Mouse (Mus musculus) hindbrain, embryonic 16.5 days (tissue): ENCODE data around the gene Pitpnm3. TPM values are rescaled to one million over a fixed set of nuclear protein-coding genes. Genes with fewer than 3 reads are reported as not detected.
A peak's percentile ranks its signal among the peaks of the same experiment; 100 is the strongest.

Source experiments
- ATAC-seq: fragments of 200-750 bp; cut with Nextera tagmentation; 2 replicates; pipeline ENCODE4 v1.8.0; 2017; ENCODE audit warnings: moderate TSS enrichment, moderate library complexity
- H3K27ac ChIP-seq: fragments of 300-500 bp; sonication (generic); 2 replicates; pipeline ENCODE4 v1.5.1; 2014; ENCODE audit warnings: low read depth, mild to moderate bottlenecking, control low read depth, low read length, moderate library complexity
- H3K27me3 ChIP-seq: fragments of 300-500 bp; sonication (generic); replicated peaks from 2 replicates; pipeline ENCODE4 v1.6.1; 2014; ENCODE audit warnings: low read length; ENCODE audit not compliant: control insufficient read depth, insufficient read depth
- H3K36me3 ChIP-seq: fragments of 300-500 bp; sonication (generic); 2 replicates; pipeline ENCODE4 v1.6.1; 2014; ENCODE audit warnings: mild to moderate bottlenecking, low read length, moderate library complexity, mixed read lengths; ENCODE audit not compliant: control insufficient read depth, insufficient read depth
- H3K4me1 ChIP-seq: fragments of 300-500 bp; sonication (generic); 2 replicates; pipeline ENCODE4 v1.6.1; 2014; ENCODE audit warnings: low read depth, low read length; ENCODE audit not compliant: control insufficient read depth, insufficient read depth
- H3K4me2 ChIP-seq: fragments of 300-500 bp; sonication (generic); 2 replicates; pipeline ENCODE4 v1.6.1; 2014; ENCODE audit warnings: mild to moderate bottlenecking, low read length, control low read depth, moderate library complexity
- H3K4me3 ChIP-seq: fragments of 300-500 bp; sonication (generic); 2 replicates; pipeline ENCODE4 v1.5.1; 2014; ENCODE audit warnings: mild to moderate bottlenecking, low read length, control low read depth, moderate library complexity
- H3K9ac ChIP-seq: fragments of 300-500 bp; sonication (generic); 2 replicates; pipeline ENCODE4 v1.6.1; 2014; ENCODE audit warnings: low read depth, mild to moderate bottlenecking, control low read depth, low read length, moderate library complexity
- H3K9me3 ChIP-seq: fragments of 300-500 bp; sonication (generic); 2 replicates; pipeline ENCODE4 v1.6.1; 2014; ENCODE audit warnings: mild to moderate bottlenecking, low read length, moderate library complexity; ENCODE audit not compliant: control insufficient read depth
- WGBS: fragments of 180-500 bp; shearing (Covaris S2); extraction: QIAGEN DNeasy Blood & Tissue Kit; methylation state at CpG from one replicate; pipeline ENCODE4 v1.1.7; 2014; 5-methylcytosine and 5-hydroxymethylcytosine counted together
- polyA plus RNA-seq: library from polyadenylated mRNA; unstranded; fragments of >200 nt; fragmentation: Nextera tagmentation; extraction: Ambion mirVana; gene quantifications from 2 replicates; pipeline ENCODE4 v1.2.1, GENCODE M21; 2015

Gene Pitpnm3
- polyA plus RNA-seq, 1 experiment from 2014 or later = 5.8 TPM

GRCm38 (mm10) chr11:72113296-72113695 lies 22.3 kb downstream of the Pitpnm3 start:
- Histone ChIP-seq H3K9ac (no peak overlapping the region), H3K9me3 (no peaks in the 10 kb centered on the region), H3K4me1 (no peaks in the 10 kb centered on the region), H3K4me2 (no peak overlapping the region), H3K27ac (no peak overlapping the region), H3K27me3 (no peaks in the 10 kb centered on the region), H3K36me3 (no peaks in the 10 kb centered on the region), H3K4me3 (no peak overlapping the region)
- ATAC-seq = no peak
- 58% methylated on average over 4 of the region's 4 CpGs for WGBS

DNA sequence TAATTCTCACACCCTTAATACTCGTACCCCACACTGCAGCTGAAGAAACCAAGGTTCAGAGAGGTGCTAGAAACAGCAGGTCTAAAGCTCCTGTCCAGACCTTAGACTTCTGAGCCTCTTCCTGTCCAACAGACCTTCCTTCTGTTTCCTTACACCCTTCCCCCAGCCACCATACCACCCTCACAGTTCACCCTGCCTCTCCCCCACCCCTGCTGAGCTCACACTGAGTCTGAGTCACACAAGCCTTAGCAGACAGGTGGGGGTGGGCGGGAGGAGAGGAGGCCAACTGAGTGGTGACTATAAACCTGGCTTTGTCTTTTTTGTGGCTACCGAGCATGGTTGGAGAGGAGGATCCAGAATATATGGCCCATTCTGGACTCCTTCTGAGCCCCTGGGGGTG lies 24.9 kb downstream of the Pitpnm3 start:
- Histone ChIP-seq H3K4me3 (no peak overlapping the region), H3K27me3 (no peaks in the 10 kb centered on the region), H3K36me3 (no peaks in the 10 kb centered on the region), H3K9me3 (no peaks in the 10 kb centered on the region), H3K4me1 (no peaks in the 10 kb centered on the region), H3K9ac (no peak overlapping the region), H3K27ac (no peak overlapping the region), H3K4me2 (no peak overlapping the region)
- 57% methylated on average over 3 of the region's 3 CpGs for WGBS
- no peak for ATAC-seq

DNA sequence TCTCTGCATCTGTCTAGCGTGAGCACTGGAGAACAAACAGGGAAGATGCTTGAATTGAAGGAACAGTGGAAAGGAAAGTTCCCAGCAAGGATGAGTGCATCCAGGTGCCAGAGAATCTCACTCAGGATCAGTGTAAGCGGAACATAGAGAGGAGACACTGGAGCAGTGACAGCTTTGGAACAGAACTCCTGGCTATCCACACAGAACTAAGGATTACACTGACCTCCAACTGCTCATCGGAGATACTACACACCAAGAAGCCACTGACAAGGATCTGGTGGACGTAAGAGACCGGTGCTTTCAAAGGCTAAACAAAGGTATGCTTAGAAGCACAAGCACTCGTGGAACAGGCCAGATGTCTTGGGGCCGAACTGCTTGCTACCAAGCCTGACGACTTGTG lies 31.4 kb downstream of the Pitpnm3 start:
- 66% methylated on average over 8 of the region's 8 CpGs for WGBS
- H3K9ac ChIP-seq = no peak overlapping the region
- no peak overlapping the region for H3K4me3 ChIP-seq

DNA sequence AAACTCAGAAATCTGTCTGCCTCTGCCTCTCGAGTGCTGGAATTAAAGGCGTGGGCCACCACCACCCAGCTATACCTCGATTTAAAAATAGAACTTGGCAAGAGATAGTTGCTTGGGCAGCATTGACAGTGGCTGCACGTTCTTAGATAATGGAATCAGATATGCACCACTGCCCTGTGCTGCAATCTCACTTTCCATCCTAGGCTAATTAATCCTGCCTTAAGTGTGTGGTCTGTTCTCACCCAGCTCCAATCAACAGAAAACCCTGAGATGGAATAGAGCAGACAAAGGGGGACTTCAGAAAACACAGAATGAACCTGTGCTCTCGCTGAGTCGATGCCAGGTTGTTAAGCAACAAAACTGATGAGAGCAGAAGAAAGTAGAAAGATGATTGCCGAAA lies 32.0 kb downstream of the Pitpnm3 start:
- H3K4me1 ChIP-seq = peaks cover 3% of the 10 kb centered on the region

More for the DNA sequence above, 31.4 kb downstream of the Pitpnm3 start:
- Histone ChIP-seq H3K9me3 (no peaks in the 10 kb centered on the region), H3K27ac (peak overlapping the region; percentile 55), H3K27me3 (no peaks in the 10 kb centered on the region), H3K36me3 (no peaks in the 10 kb centered on the region), H3K4me2 (no peak overlapping the region), H3K4me1 (peaks cover 3% of the 10 kb centered on the region)
- no peak for ATAC-seq

GRCm38 (mm10) chr11:72100996-72101395 lies 34.6 kb downstream of the Pitpnm3 start:
- Histone ChIP-seq H3K9me3 (no peaks in the 10 kb centered on the region), H3K36me3 (no peaks in the 10 kb centered on the region), H3K4me3 (no peak overlapping the region), H3K4me1 (peaks cover 3% of the 10 kb centered on the region), H3K9ac (no peak overlapping the region), H3K4me2 (no peak overlapping the region), H3K27me3 (no peaks in the 10 kb centered on the region), H3K27ac (no peak overlapping the region)
- 87% methylated on average over 4 of the region's 4 CpGs for WGBS
- no peak for ATAC-seq

More for the DNA sequence above, 32.0 kb downstream of the Pitpnm3 start:
- ATAC-seq = peak; percentile 80
- H3K36me3 ChIP-seq = no peaks in the 10 kb centered on the region
- no peaks in the 10 kb centered on the region for H3K27me3 ChIP-seq
- H3K4me2 ChIP-seq = no peak overlapping the region
- H3K9ac ChIP-seq = no peak overlapping the region
- peak overlapping the region; percentile 12; the same call in 1 of the 2 replicates for H3K27ac ChIP-seq
- 42% methylated on average over 7 of the region's 7 CpGs for WGBS
- no peaks in the 10 kb centered on the region for H3K9me3 ChIP-seq
- H3K4me3 ChIP-seq = no peak overlapping the region

DNA sequence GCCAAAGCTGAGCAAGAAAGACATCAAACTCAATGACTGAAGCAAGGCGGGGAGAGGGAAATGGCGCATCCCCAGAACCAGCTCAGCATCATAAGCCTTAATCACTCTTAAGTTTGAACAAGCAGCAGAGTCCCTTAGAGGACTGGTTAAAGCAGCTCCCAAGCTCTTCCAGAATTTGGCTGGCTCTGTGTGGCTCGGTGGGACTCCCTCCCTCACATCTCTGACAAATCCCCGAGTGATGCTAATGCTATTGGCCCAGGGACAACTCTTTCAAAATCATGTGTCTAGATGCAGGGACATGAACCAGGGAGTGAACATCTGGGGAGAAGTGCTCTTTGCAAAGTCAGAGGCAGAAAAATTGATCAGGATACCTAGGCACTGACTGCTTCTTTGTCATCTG lies 36.4 kb downstream of the Pitpnm3 start:
- Histone ChIP-seq H3K27ac (no peak overlapping the region), H3K9me3 (no peaks in the 10 kb centered on the region), H3K9ac (no peak overlapping the region), H3K4me2 (no peak overlapping the region), H3K4me3 (no peak overlapping the region), H3K36me3 (no peaks in the 10 kb centered on the region), H3K4me1 (peaks cover 3% of the 10 kb centered on the region), H3K27me3 (no peaks in the 10 kb centered on the region)
- no peak for ATAC-seq
- whole genome bisulfite sequencing = 61% methylated on average over 4 of the region's 4 CpGs

GRCm38 (mm10) chr11:72098027-72098426 lies 37.6 kb downstream of the Pitpnm3 start:
- WGBS = 69% methylated on average over 3 of the region's 3 CpGs
- Histone ChIP-seq H3K4me3 (no peak overlapping the region), H3K9ac (no peak overlapping the region), H3K27ac (no peak overlapping the region), H3K4me2 (no peak overlapping the region), H3K36me3 (no peaks in the 10 kb centered on the region), H3K9me3 (no peaks in the 10 kb centered on the region), H3K4me1 (no peaks in the 10 kb centered on the region; the same call in none of the 2 replicates), H3K27me3 (no peaks in the 10 kb centered on the region)
- ATAC-seq = no peak

DNA sequence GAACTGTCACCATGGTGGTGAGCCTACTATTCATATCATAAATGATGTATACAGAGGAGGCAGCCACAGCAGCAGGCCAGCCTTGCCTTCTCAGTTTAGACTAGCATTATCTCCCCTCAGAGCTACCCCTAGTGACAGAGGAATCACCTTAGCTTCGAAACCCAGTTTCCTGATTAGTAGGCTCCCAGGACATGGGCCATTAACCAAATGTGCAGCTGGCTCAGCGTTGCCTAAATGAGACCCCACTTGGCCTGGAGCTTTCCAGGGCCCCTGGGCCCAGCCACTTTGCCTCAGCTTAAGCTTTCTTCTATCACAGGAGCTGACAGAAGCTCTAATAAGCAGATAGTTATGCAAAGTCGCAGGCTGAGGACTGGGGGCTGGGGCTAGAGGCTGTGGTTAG lies 39.6 kb downstream of the Pitpnm3 start:
- no peaks in the 10 kb centered on the region for H3K9me3 ChIP-seq
- H3K4me1 ChIP-seq = no peaks in the 10 kb centered on the region; the same call in none of the 2 replicates
- ATAC-seq = 0 out of 2 replicates have a peak, but pooled peaks have one; percentile 10
- no peaks in the 10 kb centered on the region for H3K27me3 ChIP-seq
- no peak overlapping the region for H3K27ac ChIP-seq
- no peaks in the 10 kb centered on the region for H3K36me3 ChIP-seq
- H3K4me2 ChIP-seq = no peak overlapping the region
- no peak overlapping the region for H3K4me3 ChIP-seq
- WGBS = 35% methylated on average over 3 of the region's 3 CpGs
- H3K9ac ChIP-seq = no peak overlapping the region

GRCm38 (mm10) chr11:72094442-72094841 lies 41.1 kb downstream of the Pitpnm3 start:
- no peak for ATAC-seq
- H3K36me3 ChIP-seq = no peaks in the 10 kb centered on the region
- WGBS = 69% methylated on average over 7 of the region's 7 CpGs
- H3K9ac ChIP-seq = no peak overlapping the region
- H3K27me3 ChIP-seq = no peaks in the 10 kb centered on the region
- no peak overlapping the region for H3K4me3 ChIP-seq
- no peak overlapping the region for H3K27ac ChIP-seq
- no peaks in the 10 kb centered on the region; the same call in none of the 2 replicates for H3K4me1 ChIP-seq
- no peaks in the 10 kb centered on the region for H3K9me3 ChIP-seq
- H3K4me2 ChIP-seq = no peak overlapping the region

- ATAC-seq = no peak
- Histone ChIP-seq H3K4me3 (no peak overlapping the region), H3K36me3 (no peaks in the 10 kb centered on the region), H3K4me2 (no peak overlapping the region), H3K27me3 (no peaks in the 10 kb centered on the region), H3K27ac (no peak overlapping the region), H3K9ac (no peak overlapping the region), H3K9me3 (no peaks in the 10 kb centered on the region), H3K4me1 (peaks cover 2% of the 10 kb centered on the region)
- 65% methylated on average over 8 of the region's 8 CpGs for WGBS
These were observed 43.2 kb downstream of the Pitpnm3 start for GRCm38 (mm10) chr11:72092390-72092789.
